Mouse (Mus musculus) MEL (cell line): Measurements from ENCODE around the gene Zfp488. TPM values are rescaled to one million over a fixed set of nuclear protein-coding genes. Genes with fewer than 3 reads are reported as not detected.

ENCODE experiments used
- DNase-seq: peaks from one replicate; pipeline ENCODE4 v3.0.0; 2011; ENCODE audit warnings: low read depth, low spot score
- H3K27ac ChIP-seq: 2 replicates; pipeline ENCODE4 v1.5.1; 2012; ENCODE audit warnings: low read depth, mild to moderate bottlenecking, control low read depth, low read length, moderate library complexity; ENCODE audit not compliant: control insufficient read depth
- H3K27me3 ChIP-seq, 2 experiments: fragments of 150-350 bp in 1 of 2; sonication (generic) in 1 of 2; 2 replicates each; pipeline ENCODE4 v1.6.1; 2012; ENCODE audit warnings: low read length in 2 of 2, mild to moderate bottlenecking in 2 of 2, improper control_type of control experiment in 1 of 2, moderate library complexity in 1 of 2; ENCODE audit not compliant: insufficient read depth in 2 of 2, control insufficient read depth in 1 of 2
- H3K36me3 ChIP-seq, 2 experiments: 2 replicates each; pipeline ENCODE4 v1.6.1; 2012 to 2014; ENCODE audit warnings: low read length in 2 of 2, improper control_type of control experiment in 1 of 2, inconsistent platforms in 1 of 2, mild to moderate bottlenecking in 1 of 2; ENCODE audit not compliant: insufficient read depth in 2 of 2, control insufficient read depth in 1 of 2
- H3K4me1 ChIP-seq, 2 experiments: fragments of 150-350 bp in 1 of 2; sonication (generic) in 1 of 2; 2 replicates each; pipeline ENCODE4 v1.6.1; 2012; ENCODE audit warnings: low read length in 2 of 2, improper control_type of control experiment in 1 of 2, mild to moderate bottlenecking in 1 of 2; ENCODE audit not compliant: insufficient read depth in 2 of 2, control insufficient read depth in 1 of 2
- H3K4me3 ChIP-seq, 2 experiments: fragments of 150-350 bp in 1 of 2; sonication (generic) in 1 of 2; 2 replicates each; pipeline ENCODE4 v1.5.1; 2012; ENCODE audit warnings: low read depth in 2 of 2, low read length in 2 of 2, mild to moderate bottlenecking in 2 of 2, moderate library complexity in 2 of 2, control low read depth in 1 of 2, improper control_type of control experiment in 1 of 2; ENCODE audit not compliant: control insufficient read depth in 1 of 2, insufficient read depth in 1 of 2
- H3K79me2 ChIP-seq: 2 replicates; pipeline ENCODE4 v1.6.1; 2012; ENCODE audit warnings: mild to moderate bottlenecking, low read length, moderate library complexity; ENCODE audit not compliant: control insufficient read depth, poor library complexity, insufficient read depth
- H3K9ac ChIP-seq: 2 replicates; pipeline ENCODE4 v1.6.1; 2012; ENCODE audit warnings: low read depth, mild to moderate bottlenecking, control low read depth, low read length, moderate library complexity; ENCODE audit not compliant: control insufficient read depth, poor library complexity, severe bottlenecking
- H3K9me3 ChIP-seq: fragments of 150-350 bp; sonication (generic); replicated peaks from 2 replicates; pipeline ENCODE4 v1.6.1; 2012; ENCODE audit warnings: mild to moderate bottlenecking, low read length, improper control_type of control experiment, moderate library complexity; ENCODE audit not compliant: insufficient read depth
- BHLHE40 ChIP-seq: IDR thresholded peaks from 2 replicates; pipeline ENCODE4 v1.6.1; 2012; ENCODE audit warnings: low read depth, mild to moderate bottlenecking, inconsistent platforms, low read length, improper control_type of control experiment, borderline replicate concordance
- CHD1 ChIP-seq: IDR thresholded peaks from 2 replicates; pipeline ENCODE4 v1.6.1; 2012; ENCODE audit warnings: low read depth, mild to moderate bottlenecking, inconsistent platforms, low read length, improper control_type of control experiment
- CTCF ChIP-seq, 3 experiments: IDR thresholded peaks in 2 of 3; conservative IDR thresholded peaks in 1 of 3; 2 replicates each; pipeline ENCODE4 v1.5.1; 2011 to 2012; ENCODE audit warnings: low read length in 3 of 3, low read depth in 2 of 3, mild to moderate bottlenecking in 2 of 3, improper control_type of control experiment in 1 of 3, inconsistent platforms in 1 of 3, mixed read lengths in 1 of 3, moderate library complexity in 1 of 3; ENCODE audit not compliant: control insufficient read depth in 1 of 3, insufficient read depth in 1 of 3, poor library complexity in 1 of 3, severe bottlenecking in 1 of 3
- E2F4 ChIP-seq: IDR thresholded peaks from 2 replicates; pipeline ENCODE4 v1.6.1; 2011; ENCODE audit warnings: low read depth, low read length, improper control_type of control experiment, borderline replicate concordance
- ELF1 ChIP-seq: IDR thresholded peaks from 2 replicates; pipeline ENCODE4 v1.6.1; 2014; ENCODE audit warnings: low read depth, mild to moderate bottlenecking, inconsistent platforms, low read length, improper control_type of control experiment, moderate library complexity
- EP300 ChIP-seq, 2 experiments: IDR thresholded peaks; 2 replicates each; pipeline ENCODE4 v1.6.1; 2011; ENCODE audit warnings: improper control_type of control experiment in 2 of 2, low read length in 2 of 2, low read depth in 1 of 2, mild to moderate bottlenecking in 1 of 2
- GABPA ChIP-seq: IDR thresholded peaks from 2 replicates; pipeline ENCODE4 v1.6.1; 2012; ENCODE audit warnings: low read depth, mild to moderate bottlenecking, inconsistent platforms, low read length, improper control_type of control experiment, moderate library complexity
- GATA1 ChIP-seq: IDR thresholded peaks from 2 replicates; pipeline ENCODE4 v1.6.1; 2011; ENCODE audit warnings: low read depth, low read length, improper control_type of control experiment
- MAZ ChIP-seq: IDR thresholded peaks from 2 replicates; pipeline ENCODE4 v1.6.1; 2012; ENCODE audit warnings: low read depth, mild to moderate bottlenecking, inconsistent platforms, low read length, improper control_type of control experiment
- MEF2A ChIP-seq: IDR thresholded peaks from 2 replicates; pipeline ENCODE4 v1.6.1; 2014; ENCODE audit warnings: low read depth, mild to moderate bottlenecking, inconsistent platforms, low read length, improper control_type of control experiment; ENCODE audit not compliant: poor library complexity, insufficient replicate concordance, severe bottlenecking; ENCODE audit errors: extremely low read depth
- NRF1 ChIP-seq: IDR thresholded peaks from 2 replicates; pipeline ENCODE4 v1.6.1; 2014; ENCODE audit warnings: low read depth, mild to moderate bottlenecking, inconsistent platforms, low read length, improper control_type of control experiment, moderate library complexity; ENCODE audit not compliant: poor library complexity, insufficient read depth, severe bottlenecking
- POLR2A ChIP-seq, 2 experiments: IDR thresholded peaks; 2 replicates each; pipeline ENCODE4 v1.6.1; 2011 to 2012; ENCODE audit warnings: low read length in 2 of 2, mild to moderate bottlenecking in 2 of 2, control low read depth in 1 of 2, improper control_type of control experiment in 1 of 2, low read depth in 1 of 2, moderate library complexity in 1 of 2; ENCODE audit not compliant: control insufficient read depth in 1 of 2, insufficient read depth in 1 of 2, poor library complexity in 1 of 2
- POLR2AphosphoS2 ChIP-seq: IDR thresholded peaks from 2 replicates; pipeline ENCODE4 v1.6.1; 2011; ENCODE audit warnings: low read length, improper control_type of control experiment
- POLR2AphosphoS5 ChIP-seq: IDR thresholded peaks from 2 replicates; pipeline ENCODE4 v1.6.1; 2012; ENCODE audit warnings: low read depth, borderline replicate concordance, mild to moderate bottlenecking, inconsistent platforms, low read length, moderate library complexity, mixed read lengths
- RAD21 ChIP-seq: IDR thresholded peaks from 2 replicates; pipeline ENCODE4 v1.6.1; 2011; ENCODE audit warnings: mild to moderate bottlenecking, low read depth, low read length, improper control_type of control experiment
- RCOR1 ChIP-seq: IDR thresholded peaks from 2 replicates; pipeline ENCODE4 v1.6.1; 2012; ENCODE audit warnings: low read depth, mild to moderate bottlenecking, inconsistent platforms, low read length, improper control_type of control experiment
- SIN3A ChIP-seq: IDR thresholded peaks from 2 replicates; pipeline ENCODE4 v1.6.1; 2012; ENCODE audit warnings: low read length, improper control_type of control experiment, inconsistent platforms
- TBP ChIP-seq: IDR thresholded peaks from 2 replicates; pipeline ENCODE4 v1.8.0; 2011; ENCODE audit warnings: low read depth, low read length, improper control_type of control experiment
- TCF12 ChIP-seq: IDR thresholded peaks from 2 replicates; pipeline ENCODE4 v1.6.1; 2014; ENCODE audit warnings: low read depth, mild to moderate bottlenecking, inconsistent platforms, low read length, improper control_type of control experiment, moderate library complexity
- UBTF ChIP-seq: IDR thresholded peaks from 2 replicates; pipeline ENCODE4 v1.6.1; 2012; ENCODE audit warnings: low read depth, mild to moderate bottlenecking, inconsistent platforms, low read length, improper control_type of control experiment, moderate library complexity, borderline replicate concordance; ENCODE audit not compliant: insufficient read depth
- USF1 ChIP-seq: IDR thresholded peaks from 2 replicates; pipeline ENCODE4 v1.6.1; 2014; ENCODE audit warnings: low read depth, mild to moderate bottlenecking, inconsistent platforms, low read length, improper control_type of control experiment, moderate library complexity
- ZC3H11A ChIP-seq: IDR thresholded peaks from 2 replicates; pipeline ENCODE4 v1.6.1; 2012; ENCODE audit warnings: low read depth, mild to moderate bottlenecking, inconsistent platforms, low read length, improper control_type of control experiment
- ZNF384 ChIP-seq: IDR thresholded peaks from 2 replicates; pipeline ENCODE4 v1.6.1; 2012; ENCODE audit warnings: low read depth, mild to moderate bottlenecking, inconsistent platforms, low read length, improper control_type of control experiment
- polyA plus RNA-seq, 2 experiments: library from polyadenylated mRNA; stranded (reverse) in 1 of 2; unstranded in 1 of 2; fragments of >175 nt in 1 of 2; fragments of >200 nt in 1 of 2; gene quantifications; 2 replicates each; pipeline versions ENCODE4 v1.2.1 to v1.2.4; 2012; ENCODE audit warnings: low replicate concordance in 2 of 2, low read depth in 1 of 2; ENCODE audit not compliant: insufficient read length in 2 of 2, insufficient read depth in 1 of 2, missing spikeins in 1 of 2
- total RNA-seq: library from RNA; depleted of rRNA; stranded (reverse); fragments of 300-350 nt; gene quantifications from 2 replicates; pipeline ENCODE4 v1.2.3, GENCODE M21; 2012

The Zfp488 gene
- total and polyA plus RNA-seq, 3 experiments = not detected

GRCm38 (mm10) chr14:33974752-33975151 is 3.8 kb downstream of the Zfp488 start:
- H3K4me1 ChIP-seq = no peaks in the 10 kb centered on the region
- no peak overlapping the region for H3K27ac ChIP-seq
- H3K9me3 ChIP-seq = no peaks in the 10 kb centered on the region

GRCm38 (mm10) chr14:33972679-33973078 is 5.9 kb downstream of the Zfp488 start:
- Histone ChIP-seq H3K79me2 (no peaks in the 10 kb centered on the region), H3K4me1 (no peaks in the 10 kb centered on the region), H3K27me3 (no peaks in the 10 kb centered on the region), H3K9me3 (no peaks in the 10 kb centered on the region), H3K4me3 (no peak overlapping the region), H3K9ac (no peak overlapping the region), H3K27ac (no peak overlapping the region), H3K36me3 (no peaks in the 10 kb centered on the region)
- TF ChIP-seq SIN3A (no peak), ZC3H11A (no peak), POLR2AphosphoS2 (no peak), TBP (no peak), RCOR1 (no peak)
- no peak for DNase-seq

More at GRCm38 (mm10) chr14:33974752-33975151, 3.8 kb downstream of the Zfp488 start:
- Histone ChIP-seq H3K36me3 (no peaks in the 10 kb centered on the region), H3K27me3 (no peaks in the 10 kb centered on the region), H3K9ac (no peak overlapping the region), H3K79me2 (no peaks in the 10 kb centered on the region), H3K4me3 (no peak overlapping the region)
- DNase-seq = no peak
- TF ChIP-seq UBTF = no peak
- no peak for TF ChIP-seq NRF1
- no peak for TF ChIP-seq BHLHE40
- TF ChIP-seq POLR2A (IDR thresholded peaks at IDR 0.05; ENCODE audit: control insufficient read depth in 1 of 2, insufficient read depth in 1 of 2, low read depth in 1 of 2, low read length in 2 of 2, poor library complexity in 1 of 2) = no peak
- TF ChIP-seq ZNF384 = no peak
- TF ChIP-seq MEF2A = no peak
- TF ChIP-seq EP300 (IDR thresholded peaks at IDR 0.05; ENCODE audit: low read depth in 1 of 2, low read length in 2 of 2) = no peak
- no peak for TF ChIP-seq TBP
- no peak for TF ChIP-seq CTCF (IDR thresholded peaks at IDR 0.05 in 2 of 3, conservative IDR thresholded peaks at IDR 0.05 in 1 of 3; ENCODE audit: control insufficient read depth in 1 of 3, insufficient read depth in 1 of 3, low read depth in 2 of 3, low read length in 3 of 3, poor library complexity in 1 of 3, severe bottlenecking in 1 of 3)
- TF ChIP-seq GABPA = no peak
- TF ChIP-seq POLR2AphosphoS5 = no peak
- TF ChIP-seq ELF1 = no peak
- no peak for TF ChIP-seq GATA1
- no peak for TF ChIP-seq MAZ
- no peak for TF ChIP-seq CHD1
- no peak for TF ChIP-seq E2F4
- TF ChIP-seq USF1 = no peak
- no peak for TF ChIP-seq TCF12
- no peak for TF ChIP-seq RCOR1
- no peak for TF ChIP-seq RAD21
